Mouse (Mus musculus): ENCODE data around the gene Sfpq.

Gene Sfpq

DNA sequence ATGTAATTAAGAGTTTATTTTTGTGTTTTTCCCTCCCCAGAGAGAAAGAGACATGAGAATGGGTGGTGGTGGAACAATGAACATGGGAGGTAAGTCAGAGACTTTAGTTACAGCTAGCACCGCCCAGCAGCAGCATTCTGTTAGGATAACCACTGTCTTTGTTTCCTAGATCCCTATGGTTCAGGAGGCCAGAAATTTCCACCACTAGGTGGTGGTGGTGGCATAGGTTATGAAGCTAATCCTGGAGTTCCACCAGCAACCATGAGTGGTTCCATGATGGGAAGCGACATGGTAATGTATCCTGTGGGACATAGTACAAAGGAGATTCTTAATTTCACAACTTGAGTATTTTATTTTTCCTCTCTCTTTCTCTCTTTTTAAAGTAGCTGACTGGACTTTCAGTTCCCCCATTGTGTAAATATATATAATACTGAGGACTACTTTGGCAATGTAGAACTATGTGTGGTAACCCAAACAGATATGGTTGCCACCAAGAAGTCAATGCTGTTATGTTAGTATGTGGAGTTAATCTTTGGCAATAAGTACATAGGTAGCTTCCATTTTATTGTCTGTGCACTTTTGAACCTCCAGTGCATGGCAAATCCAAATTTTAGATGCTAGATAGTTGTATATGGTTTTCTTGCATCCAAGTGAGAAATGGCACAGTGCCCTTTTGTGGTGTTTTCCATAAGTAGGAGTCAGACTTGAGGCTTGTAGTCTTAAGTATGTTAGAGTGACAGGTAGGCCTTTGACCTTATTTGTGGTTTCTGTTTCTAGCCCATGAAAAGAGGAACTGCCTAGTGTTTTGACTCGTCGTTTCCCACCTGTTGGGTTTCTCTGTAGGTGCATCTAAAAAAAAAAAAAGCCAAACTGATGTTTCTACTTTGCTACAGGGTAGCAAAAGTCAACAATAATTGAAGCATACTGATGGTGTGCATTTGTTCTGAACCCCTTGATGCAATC lies 6.4 kb downstream of the Sfpq start:
- DNase-seq: peak; percentile 47

GRCm38 (mm10) chr4:127037158-127037557 lies 16.0 kb downstream of the Sfpq start:
- DNase-seq: no peak

GRCm38 (mm10) chr4:127037908-127038827 lies 17.0 kb downstream of the Sfpq start:
- DNase-seq: no peak

GRCm38 (mm10) chr4:127038828-127039349 lies 17.8 kb downstream of the Sfpq start:
- DNase-seq: no peak

GRCm38 (mm10) chr4:127039871-127040483 lies 18.9 kb downstream of the Sfpq start:
- no peak for DNase-seq

DNA sequence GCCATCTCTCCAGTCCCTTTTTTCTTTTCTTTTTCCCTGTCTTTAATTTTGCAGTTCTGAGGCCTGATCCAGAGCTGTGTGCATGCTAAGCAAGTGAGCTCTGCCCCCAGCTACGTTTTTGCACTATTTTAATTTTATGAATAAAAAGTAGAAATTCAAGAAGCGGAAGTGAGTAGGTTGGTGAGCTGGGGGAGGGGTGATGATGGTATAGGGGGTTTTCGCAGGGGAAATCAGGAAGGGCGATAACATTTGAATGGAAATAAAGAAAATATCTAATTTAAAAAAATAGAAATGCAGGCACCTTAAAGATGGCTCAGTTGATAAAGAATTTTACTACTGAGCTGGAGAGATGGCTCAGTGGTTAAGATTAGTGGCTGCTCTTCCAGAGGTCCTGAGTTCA lies 22.4 kb downstream of the Sfpq start:
- DNase-seq: no peak

- DNase-seq: no peak
These were observed 30.0 kb downstream of the Sfpq start for GRCm38 (mm10) chr4:127051121-127051520.

- no peak for DNase-seq
These were observed 31.9 kb downstream of the Sfpq start for GRCm38 (mm10) chr4:127053071-127053470.

DNA sequence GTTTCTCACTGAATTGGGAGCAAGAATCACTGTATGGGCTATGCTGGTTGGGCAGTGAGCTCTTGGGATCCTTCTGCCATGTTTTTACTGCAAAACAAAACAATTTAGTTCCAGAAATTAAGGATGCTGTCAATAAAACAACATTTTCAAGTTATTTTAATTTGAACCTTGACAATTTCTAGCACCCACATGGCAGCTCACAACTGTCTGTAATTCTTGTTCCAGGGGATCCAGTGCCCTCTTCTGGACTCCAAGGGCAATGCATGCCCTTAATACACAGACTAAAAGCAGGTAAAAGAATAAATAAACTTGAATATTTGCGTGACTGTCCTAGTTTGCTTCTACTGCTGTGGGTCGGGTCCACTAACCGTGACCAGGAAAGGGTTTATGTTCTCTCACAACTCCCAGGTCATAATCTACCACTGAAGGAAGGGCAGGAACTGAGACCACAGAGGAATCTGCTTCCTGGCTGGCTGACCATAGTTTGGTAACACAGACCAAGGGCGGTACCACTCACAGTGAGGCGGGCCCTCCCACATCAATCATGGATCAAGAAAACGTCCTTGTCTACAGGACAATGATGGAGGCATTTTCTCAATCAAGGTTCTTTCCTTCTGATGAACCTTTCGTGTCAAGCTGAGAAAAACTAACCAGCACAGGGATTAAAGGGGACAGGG lies 33.5 kb downstream of the Sfpq start:
- no peak for DNase-seq

DNA sequence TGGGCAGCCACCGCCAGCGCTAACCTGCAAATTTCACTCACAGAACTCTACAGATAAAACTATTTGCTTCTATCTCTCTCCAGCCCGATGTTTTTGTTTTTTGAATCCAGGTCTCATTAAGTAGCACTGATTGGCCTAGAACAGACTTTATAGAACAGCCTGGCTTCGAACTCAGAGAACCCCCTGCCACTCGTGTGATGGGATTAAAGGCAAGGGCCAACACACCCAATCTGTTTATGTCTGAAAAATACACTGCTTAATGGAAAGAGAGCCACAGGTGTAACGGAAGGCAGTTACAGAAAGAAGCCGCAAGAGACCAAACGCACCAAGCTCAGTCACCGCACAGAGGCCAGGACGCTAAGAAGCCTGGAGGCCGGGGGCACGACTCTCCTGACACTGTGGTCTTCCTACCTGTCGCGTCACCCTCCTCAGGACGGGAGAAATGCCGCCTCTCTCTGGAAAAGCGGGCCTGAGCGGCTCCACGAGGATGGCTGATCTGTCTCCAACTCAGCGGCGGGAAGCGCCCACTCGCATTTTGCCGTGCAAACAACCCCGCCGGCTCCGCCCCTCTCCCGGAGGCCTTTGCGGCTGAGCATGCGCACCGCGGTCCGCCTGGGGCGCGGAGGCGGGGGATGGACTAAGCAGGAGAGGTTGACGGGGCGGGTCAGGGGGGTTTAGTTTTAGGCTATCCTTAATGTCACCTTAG lies 39.6 kb downstream of the Sfpq start, which contains the start of gene Zmym1:
TSS of gene Zmym1 (minus strand) at position 568 of the 706 bp plus-strand sequence.
- peak; percentile 89 for DNase-seq

GRCm38 (mm10) chr4:127064051-127064450 lies 42.9 kb downstream of the Sfpq start:
- no peak for DNase-seq

DNA sequence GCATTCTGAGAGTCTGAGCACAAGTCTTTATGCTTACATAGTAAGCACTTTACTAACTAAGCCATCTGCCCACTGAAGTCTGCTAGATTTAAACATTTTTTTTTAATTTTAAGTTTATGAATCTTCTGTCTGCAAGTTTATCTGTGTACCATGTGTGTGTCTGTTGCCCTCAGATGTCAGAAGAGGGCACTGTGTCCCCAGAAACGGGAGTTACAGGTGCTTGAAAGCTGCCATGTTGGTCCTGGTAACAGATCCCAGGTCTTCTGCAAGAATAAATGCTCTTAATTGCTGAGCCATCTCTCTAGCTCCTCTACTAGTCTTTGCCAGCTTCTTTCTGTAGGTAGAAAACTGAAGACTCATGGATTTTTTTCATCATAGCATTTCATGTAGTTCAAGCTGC lies 53.8 kb downstream of the Sfpq start:
- DNase-seq: no peak

GRCm38 (mm10) chr4:127076875-127077548 lies 55.9 kb downstream of the Sfpq start, which contains the start of gene Zmym6:
Zmym6 (plus strand) TSS chr4:127077383.
- DNase-seq: peak; percentile 96

GRCm38 (mm10) chr4:127080806-127081205 lies 59.7 kb downstream of the Sfpq start:
- DNase-seq: no peak

GRCm38 (mm10) chr4:127083131-127083530 lies 62.0 kb downstream of the Sfpq start:
- no peak for DNase-seq

- no peak for DNase-seq
These were observed 64.6 kb downstream of the Sfpq start for GRCm38 (mm10) chr4:127085761-127086160.

All from cerebellum, adult 9-11 months (tissue).